Mouse (Mus musculus) neural tube, embryonic 13.5 days (tissue): Measurements from ENCODE around the gene Gpr88. TPM values are rescaled to one million over a fixed set of nuclear protein-coding genes. Genes with fewer than 3 reads are reported as not detected.

Experiments
- ATAC-seq: fragments of 200-750 bp; cut with Nextera tagmentation; 2 replicates; pipeline ENCODE4 v1.8.0; 2017; ENCODE audit warnings: low read depth, mild to moderate bottlenecking, moderate TSS enrichment, moderate library complexity
- H3K27ac ChIP-seq: fragments of 300-500 bp; sonication (generic); replicated peaks from 2 replicates; pipeline ENCODE4 v1.5.1; 2015; ENCODE audit warnings: moderate library complexity, mild to moderate bottlenecking, inconsistent platforms
- H3K27me3 ChIP-seq: fragments of 300-500 bp; sonication (generic); 2 replicates; pipeline ENCODE4 v1.6.1; 2015; ENCODE audit warnings: mild to moderate bottlenecking, inconsistent platforms
- H3K36me3 ChIP-seq: fragments of 300-500 bp; sonication (generic); 2 replicates; pipeline ENCODE4 v1.6.1; 2015; ENCODE audit warnings: mild to moderate bottlenecking, inconsistent platforms
- H3K4me1 ChIP-seq: fragments of 300-500 bp; sonication (generic); replicated peaks from 2 replicates; pipeline ENCODE4 v1.6.1; 2015; ENCODE audit warnings: inconsistent platforms
- H3K4me2 ChIP-seq: fragments of 300-500 bp; sonication (generic); 2 replicates; pipeline ENCODE4 v1.6.1; 2015; ENCODE audit warnings: inconsistent platforms, mild to moderate bottlenecking, moderate library complexity
- H3K4me3 ChIP-seq: fragments of 300-500 bp; sonication (generic); 2 replicates; pipeline ENCODE4 v1.5.1; 2015; ENCODE audit warnings: mild to moderate bottlenecking, inconsistent platforms
- H3K9ac ChIP-seq: fragments of 300-500 bp; sonication (generic); 2 replicates; pipeline ENCODE4 v1.6.1; 2015; ENCODE audit warnings: moderate library complexity, mild to moderate bottlenecking, inconsistent platforms
- H3K9me3 ChIP-seq: fragments of 300-500 bp; sonication (generic); 2 replicates; pipeline ENCODE4 v1.6.1; 2016; ENCODE audit warnings: inconsistent platforms
- WGBS: fragments of 180-500 bp; shearing (Covaris S2); methylation state at CpG from one replicate; pipeline ENCODE4 v1.1.7; 2015; 5-methylcytosine and 5-hydroxymethylcytosine counted together
- polyA plus RNA-seq: library from polyadenylated mRNA; unstranded; fragments of >200 nt; fragmentation: Nextera tagmentation; extraction: Ambion mirVana; gene quantifications from 2 replicates; pipeline ENCODE4 v1.2.1, GENCODE M21; 2015

The Gpr88 gene
- polyA plus RNA-seq, 1 experiment from 2014 or later = 1.7 TPM

DNA sequence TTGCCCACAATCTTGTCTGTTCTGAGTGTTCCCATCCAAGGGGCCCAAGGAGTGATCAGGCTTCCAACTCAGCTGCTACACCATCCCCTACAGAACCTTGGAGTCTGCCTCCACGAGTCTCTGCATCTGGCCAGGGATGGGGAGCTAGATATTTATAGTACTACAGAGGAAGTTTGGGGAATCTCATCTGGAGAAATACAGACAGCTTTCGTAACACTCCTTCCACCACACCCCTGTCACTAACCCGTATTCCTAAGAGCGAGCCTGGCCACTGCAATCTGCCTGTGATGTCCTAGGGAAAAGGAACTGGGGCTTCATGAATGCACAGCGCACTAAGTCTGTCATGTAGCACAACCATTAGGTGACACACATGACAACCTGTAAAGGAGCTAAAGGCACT is 41.7 kb downstream of the Gpr88 start:
- Histone ChIP-seq H3K27ac (no peak overlapping the region), H3K27me3 (no peaks in the 10 kb centered on the region), H3K4me1 (peaks cover 9% of the 10 kb centered on the region; the same call in 1 of the 2 replicates), H3K4me3 (no peak overlapping the region), H3K36me3 (no peaks in the 10 kb centered on the region), H3K4me2 (no peak overlapping the region), H3K9me3 (no peaks in the 10 kb centered on the region), H3K9ac (no peak overlapping the region)
- ATAC-seq = no peak
- WGBS = 92% methylated on average over 5 of the region's 5 CpGs

DNA sequence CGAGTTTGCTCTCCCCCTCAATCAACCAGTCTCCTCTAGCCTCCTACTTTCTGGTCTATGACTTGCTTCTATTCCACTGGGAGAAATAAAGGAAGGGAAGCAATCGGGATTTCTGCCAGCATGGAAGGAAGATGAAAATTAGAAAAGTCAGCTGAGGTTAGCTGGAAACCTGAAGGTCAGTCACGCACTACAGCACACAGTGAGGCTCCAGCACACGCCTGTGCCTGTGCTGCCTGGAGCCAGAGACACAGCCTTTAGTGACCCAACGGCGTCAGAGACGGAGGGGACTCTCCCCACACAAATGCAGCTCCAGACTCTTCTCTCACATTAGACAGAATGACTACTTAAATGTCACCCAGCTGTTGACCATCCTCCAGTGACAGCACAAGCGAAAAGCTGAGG is 42.6 kb downstream of the Gpr88 start:
- no peak overlapping the region for H3K4me3 ChIP-seq
- H3K9ac ChIP-seq = 0 out of 2 replicates have a peak overlapping the region, but pooled peaks have one; percentile 6
- no peak overlapping the region for H3K4me2 ChIP-seq
- H3K9me3 ChIP-seq = no peaks in the 10 kb centered on the region
- H3K27me3 ChIP-seq = no peaks in the 10 kb centered on the region
- no peaks in the 10 kb centered on the region for H3K36me3 ChIP-seq
- no peak overlapping the region for H3K27ac ChIP-seq
- H3K4me1 ChIP-seq = peaks cover 9% of the 10 kb centered on the region; the same call in 1 of the 2 replicates
- 54% methylated on average over 8 of the region's 8 CpGs for WGBS
- ATAC-seq = no peak

DNA sequence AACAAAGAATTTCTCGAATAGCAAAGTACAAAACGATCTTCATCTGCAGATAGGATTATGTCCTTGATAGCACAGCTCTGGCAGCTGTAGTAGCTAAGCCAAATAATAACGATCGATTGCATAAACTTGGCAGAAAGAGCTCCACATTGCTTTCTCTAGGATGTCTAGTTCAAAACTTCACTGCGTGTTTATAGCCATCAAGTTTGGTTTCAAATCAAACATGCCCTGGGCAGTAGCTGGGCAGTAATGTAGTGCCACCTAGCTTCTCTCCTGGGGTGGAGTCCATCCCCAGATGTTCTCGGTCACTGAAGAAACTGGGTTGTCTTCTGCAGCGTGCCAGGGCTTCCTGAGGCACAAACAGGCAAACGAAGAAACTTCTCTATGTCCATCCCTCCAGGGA is 44.1 kb downstream of the Gpr88 start:
- no peak for ATAC-seq
- Histone ChIP-seq H3K9me3 (no peaks in the 10 kb centered on the region), H3K27ac (no peak overlapping the region), H3K4me2 (no peak overlapping the region), H3K36me3 (no peaks in the 10 kb centered on the region), H3K9ac (no peak overlapping the region), H3K4me3 (no peak overlapping the region), H3K27me3 (no peaks in the 10 kb centered on the region), H3K4me1 (peaks cover 13% of the 10 kb centered on the region)
- WGBS = 89% methylated on average over 8 of the region's 8 CpGs

DNA sequence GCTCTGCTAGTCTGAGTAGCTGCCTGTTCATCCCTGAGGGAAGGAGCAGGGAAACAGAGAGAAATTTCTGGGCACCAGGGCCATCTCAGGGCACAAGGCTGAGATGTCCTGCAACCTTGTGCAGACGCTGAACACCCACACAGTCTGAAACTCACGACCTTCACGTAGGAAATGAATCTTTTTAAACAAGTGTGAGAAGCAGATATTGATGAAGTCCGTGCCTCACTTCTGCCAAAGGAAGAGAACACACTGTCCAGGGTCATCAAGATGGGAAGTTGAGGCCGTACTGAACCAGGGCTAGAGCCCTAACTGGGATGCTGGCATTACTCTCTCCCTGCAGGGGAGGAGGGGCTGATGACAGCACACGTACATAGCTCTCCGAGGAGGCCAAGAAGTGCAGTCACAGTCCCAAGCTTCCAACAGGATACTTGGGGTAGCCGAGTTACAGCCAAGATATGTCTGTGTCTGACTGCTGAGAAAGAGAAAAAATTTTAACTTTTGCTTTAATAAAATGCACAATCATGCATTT is 46.9 kb downstream of the Gpr88 start:
- Histone ChIP-seq H3K27me3 (no peaks in the 10 kb centered on the region), H3K27ac (no peak overlapping the region), H3K36me3 (no peaks in the 10 kb centered on the region), H3K9ac (no peak overlapping the region), H3K4me3 (no peak overlapping the region), H3K4me2 (no peak overlapping the region), H3K4me1 (peaks cover 13% of the 10 kb centered on the region), H3K9me3 (no peaks in the 10 kb centered on the region)
- no peak for ATAC-seq
- 74% methylated on average over 8 of the region's 8 CpGs for WGBS

DNA sequence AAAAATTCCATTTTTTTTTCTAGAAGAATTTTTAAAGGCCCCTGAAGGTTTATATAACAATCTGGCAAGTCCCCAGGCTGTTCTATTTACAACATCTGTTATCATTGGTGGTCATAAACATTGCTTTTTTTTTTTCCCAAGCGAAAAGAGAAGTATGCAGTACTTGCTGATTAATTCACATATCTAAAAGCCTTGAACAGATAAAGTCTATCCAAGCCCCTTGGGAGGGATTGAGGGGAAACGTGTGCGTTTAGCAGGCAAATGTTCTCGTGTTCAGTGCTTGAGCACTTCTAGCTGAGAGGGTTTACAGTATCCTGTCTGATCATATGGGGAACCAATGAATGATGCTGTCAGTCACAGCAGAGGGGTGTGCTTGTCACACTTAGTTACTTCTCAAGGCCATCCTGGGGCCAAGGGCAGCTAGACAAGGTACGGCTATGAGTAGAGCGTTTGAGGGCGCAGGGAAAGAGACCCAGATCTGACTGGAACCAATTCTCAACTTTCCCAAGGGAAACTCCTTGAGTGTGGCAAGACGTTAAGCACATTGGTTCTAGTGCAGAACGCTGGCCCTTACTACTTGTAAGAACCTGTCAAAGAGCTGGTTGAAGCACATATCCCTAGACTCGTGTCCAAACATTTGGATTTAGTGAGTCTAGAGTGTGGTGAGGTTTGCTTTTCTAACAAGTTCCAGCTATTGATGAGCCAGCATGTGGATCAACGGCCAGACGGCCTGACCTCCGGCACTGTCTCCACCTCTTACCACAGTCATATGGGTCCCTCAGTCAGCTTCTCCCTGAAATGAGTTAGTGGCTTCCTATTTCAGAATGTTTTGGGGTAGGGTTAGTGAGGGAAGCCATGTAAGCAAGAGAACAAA is 47.7 kb downstream of the Gpr88 start:
- 74% methylated on average over 13 of the region's 13 CpGs for WGBS
- no peak for ATAC-seq
- H3K4me2 ChIP-seq = no peak overlapping the region
- H3K9ac ChIP-seq = no peak overlapping the region
- H3K27ac ChIP-seq = no peak overlapping the region
- no peaks in the 10 kb centered on the region for H3K36me3 ChIP-seq
- no peaks in the 10 kb centered on the region for H3K27me3 ChIP-seq
- no peak overlapping the region for H3K4me3 ChIP-seq
- H3K9me3 ChIP-seq = no peaks in the 10 kb centered on the region
- peaks cover 9% of the 10 kb centered on the region for H3K4me1 ChIP-seq

DNA sequence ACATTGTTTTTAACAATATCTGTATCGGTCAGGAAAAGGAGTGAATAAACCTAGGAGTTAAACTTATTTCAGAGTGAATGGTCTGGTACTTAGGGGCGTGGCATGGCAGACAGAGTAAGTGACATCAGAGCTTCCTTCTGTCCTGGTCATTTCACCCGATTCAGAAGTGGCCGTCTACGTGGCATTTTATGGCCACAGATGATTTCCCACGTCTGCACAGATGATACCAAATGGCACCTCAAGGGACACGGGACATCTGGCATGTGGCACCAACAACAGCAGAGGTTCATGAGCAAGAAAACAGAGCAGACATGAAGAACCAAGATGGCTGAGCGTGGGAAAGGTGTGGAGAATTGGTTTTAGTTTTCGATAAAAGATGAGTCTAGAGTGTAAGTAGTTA is 48.7 kb downstream of the Gpr88 start:
- no peaks in the 10 kb centered on the region for H3K36me3 ChIP-seq
- H3K27ac ChIP-seq = no peak overlapping the region
- no peaks in the 10 kb centered on the region for H3K27me3 ChIP-seq
- no peak overlapping the region for H3K4me2 ChIP-seq
- WGBS = 66% methylated on average over 9 of the region's 9 CpGs
- H3K4me1 ChIP-seq = peaks cover 4% of the 10 kb centered on the region
- H3K9ac ChIP-seq = no peak overlapping the region
- no peaks in the 10 kb centered on the region for H3K9me3 ChIP-seq
- no peak overlapping the region for H3K4me3 ChIP-seq
- no peak for ATAC-seq

DNA sequence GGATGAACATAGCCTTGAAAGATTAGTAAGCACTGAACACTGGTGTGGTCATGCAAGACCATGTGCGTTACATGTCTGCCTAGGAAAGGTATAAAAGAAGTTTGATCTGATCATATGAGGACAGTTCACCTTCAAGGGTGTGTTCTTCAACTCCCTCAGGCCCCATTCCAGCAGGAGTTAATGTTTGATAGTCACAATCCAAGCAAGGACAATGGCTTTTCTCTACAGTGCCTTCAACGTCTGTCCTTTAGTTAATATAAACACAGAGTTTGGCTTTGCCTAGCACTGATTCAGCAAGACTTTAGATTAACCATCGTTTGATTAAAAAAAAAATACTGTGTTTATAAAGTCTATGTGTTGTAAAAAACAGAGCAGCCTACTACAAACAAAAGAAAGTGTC is 49.4 kb downstream of the Gpr88 start:
- Histone ChIP-seq H3K27ac (no peak overlapping the region), H3K36me3 (no peaks in the 10 kb centered on the region), H3K27me3 (no peaks in the 10 kb centered on the region), H3K4me1 (peaks cover 4% of the 10 kb centered on the region), H3K4me3 (no peak overlapping the region), H3K4me2 (no peak overlapping the region), H3K9me3 (no peaks in the 10 kb centered on the region), H3K9ac (no peak overlapping the region)
- WGBS = 67% methylated on average over 3 of the region's 3 CpGs
- ATAC-seq = no peak

DNA sequence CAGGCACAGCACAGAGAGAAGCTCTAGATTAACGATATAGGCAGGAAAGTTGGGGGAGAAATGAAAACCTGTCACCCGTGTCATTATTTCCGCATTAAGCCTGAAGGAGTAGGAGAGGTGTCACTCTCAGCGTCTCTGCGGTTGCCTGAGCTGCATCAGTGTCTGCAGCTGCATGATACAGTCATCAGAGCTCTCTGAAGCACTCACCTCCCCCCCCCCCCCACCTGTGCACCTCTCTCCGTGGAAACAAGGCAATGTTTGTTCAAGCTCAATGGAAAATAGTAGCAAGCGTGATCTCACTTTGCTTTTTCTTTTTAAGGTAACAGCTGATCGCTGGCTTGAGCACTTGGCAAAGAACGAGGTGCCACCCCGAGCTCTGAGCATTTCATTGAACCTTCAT is 53.2 kb downstream of the Gpr88 start:
- Histone ChIP-seq H3K4me3 (no peak overlapping the region), H3K4me1 (no peaks in the 10 kb centered on the region), H3K4me2 (no peak overlapping the region), H3K36me3 (no peaks in the 10 kb centered on the region), H3K27ac (no peak overlapping the region), H3K9me3 (no peaks in the 10 kb centered on the region), H3K9ac (no peak overlapping the region), H3K27me3 (no peaks in the 10 kb centered on the region)
- 82% methylated on average over 10 of the region's 10 CpGs for WGBS
- no peak for ATAC-seq

Other genes with a start within 250 kb of the Gpr88 start
- gene Slc30a7, start 246.1 kb downstream of the Gpr88 start, polyA plus RNA-seq = 15.0 and 18.9 TPM in 2 replicates
- gene Extl2, start 246.0 kb downstream of the Gpr88 start, polyA plus RNA-seq = 33.0 and 36.1 TPM in 2 replicates
- 27.9 and 37.4 TPM in 2 replicates for gene Vcam1, start 123.8 kb downstream of the Gpr88 start, polyA plus RNA-seq
- 6.4 and 7.4 TPM in 2 replicates for gene Cdc14a, start 170.5 kb upstream of the Gpr88 start, polyA plus RNA-seq